Mouse (Mus musculus): ENCODE measurements around the gene Bptf. TPM values are rescaled to one million over a fixed set of nuclear protein-coding genes. Genes with fewer than 3 reads are reported as not detected.
"Not testable (repeated sequence)": the region's sequence is repeated elsewhere in the genome, so short reads cannot be mapped to it uniquely, and the experiment has no call there.

Bptf gene
- polyA plus RNA-seq, 1 experiment from 2014 or later, result 19.6 TPM

- no peak for ATAC-seq (ENCODE audit: insufficient number of reproducible peaks, low FRiP score)
- Histone ChIP-seq H3K27me3 (replicated peaks) (no peaks in the 10 kb centered on the region), H3K4me1 (replicated peaks) (peaks cover 45% of the 10 kb centered on the region), H3K9ac (no peak overlapping the region), H3K9me3 (replicated peaks) (no peaks in the 10 kb centered on the region), H3K4me2 (no peak overlapping the region), H3K27ac (ENCODE audit: poor library complexity, severe bottlenecking) (peak overlapping the region; percentile 56; the same call in 1 of the 2 replicates), H3K36me3 (peaks cover 19% of the 10 kb centered on the region), H3K4me3 (no peak overlapping the region)
- 61% methylated on average over 11 of the region's 11 CpGs for WGBS
Observed at GRCm38 (mm10) chr11:107102465-107103223, 29.3 kb downstream of the Bptf start.

DNA sequence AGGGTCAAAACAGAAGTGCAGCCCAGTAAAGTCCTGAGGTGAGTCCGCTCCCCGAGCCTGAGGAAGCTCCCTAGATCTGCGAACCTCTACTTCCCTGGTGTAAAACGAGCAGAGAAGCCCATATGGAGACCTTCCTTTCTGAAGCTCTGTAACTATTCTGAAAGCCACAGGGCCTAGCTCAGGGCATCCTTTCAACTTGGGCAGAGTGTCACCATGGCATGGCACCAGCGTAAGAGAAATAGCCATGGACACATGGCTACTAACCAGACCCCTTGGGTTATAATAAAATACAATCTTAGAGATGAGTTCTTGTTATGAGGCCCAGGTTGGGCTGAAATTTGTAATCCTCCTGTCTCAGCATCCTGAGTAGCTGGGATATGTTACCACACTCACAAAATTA, 35.0 kb downstream of the Bptf start:
- Histone ChIP-seq H3K27me3 (replicated peaks) (no peaks in the 10 kb centered on the region), H3K27ac (ENCODE audit: poor library complexity, severe bottlenecking) (no peak overlapping the region), H3K4me1 (replicated peaks) (peaks cover 12% of the 10 kb centered on the region), H3K4me3 (no peak overlapping the region), H3K9ac (no peak overlapping the region), H3K9me3 (replicated peaks) (no peaks in the 10 kb centered on the region), H3K36me3 (peaks cover 44% of the 10 kb centered on the region), H3K4me2 (no peak overlapping the region)
- ATAC-seq (ENCODE audit: insufficient number of reproducible peaks, low FRiP score), result no peak
- WGBS, result 87% methylated on average over 5 of the region's 5 CpGs

DNA sequence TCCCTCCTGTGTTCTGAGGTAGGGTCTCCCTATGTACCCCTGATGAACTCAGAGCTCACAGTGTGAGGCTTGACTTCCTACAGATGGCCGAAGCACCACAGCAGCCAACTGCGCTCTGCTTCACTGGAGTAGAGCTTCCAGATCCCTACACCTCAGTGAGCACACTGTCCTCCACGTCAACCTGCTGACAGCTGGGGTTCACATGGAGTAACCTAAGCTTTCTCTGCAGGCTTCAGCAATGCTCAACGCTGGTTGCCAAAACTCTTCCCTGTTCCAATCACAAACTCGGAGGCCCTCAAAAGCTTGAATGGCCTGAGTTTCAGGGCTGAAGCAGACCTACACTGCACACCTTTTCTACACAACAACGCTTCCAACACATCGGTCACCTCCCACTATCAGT, 38.1 kb downstream of the Bptf start:
- no peak overlapping the region for H3K4me2 ChIP-seq
- H3K4me3 ChIP-seq, result no peak overlapping the region
- no peak overlapping the region for H3K27ac ChIP-seq (ENCODE audit: poor library complexity, severe bottlenecking)
- H3K9ac ChIP-seq, result no peak overlapping the region
- H3K4me1 ChIP-seq (replicated peaks), result no peaks in the 10 kb centered on the region
- 89% methylated on average over 7 of the region's 7 CpGs for WGBS
- peaks cover 53% of the 10 kb centered on the region for H3K36me3 ChIP-seq
- H3K27me3 ChIP-seq (replicated peaks), result no peaks in the 10 kb centered on the region
- H3K9me3 ChIP-seq (replicated peaks), result no peaks in the 10 kb centered on the region
- no peak for ATAC-seq (ENCODE audit: insufficient number of reproducible peaks, low FRiP score)

DNA sequence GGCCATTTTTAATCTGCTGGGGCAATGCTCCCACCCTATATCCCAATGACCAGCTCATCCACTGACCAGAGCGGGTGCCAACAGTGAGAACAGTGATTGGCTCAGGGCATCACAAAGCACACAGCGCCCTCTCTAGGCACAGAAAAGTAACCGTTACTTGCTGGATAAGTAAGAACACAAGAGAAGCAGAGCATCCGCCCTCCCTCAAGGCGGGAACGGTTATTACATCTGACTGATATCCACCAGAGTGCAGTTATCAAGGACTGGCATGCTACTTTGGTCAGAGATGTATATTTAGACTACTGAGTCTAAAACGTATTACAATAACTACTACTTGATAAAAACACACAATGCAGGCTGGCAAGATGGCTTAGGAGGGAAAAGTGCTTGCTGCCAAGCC, 39.3 kb downstream of the Bptf start:
- H3K4me2 ChIP-seq, result no peak overlapping the region
- H3K27me3 ChIP-seq (replicated peaks), result no peaks in the 10 kb centered on the region
- WGBS, result 78% methylated on average over 7 of the region's 7 CpGs
- H3K9ac ChIP-seq, result no peak overlapping the region
- ATAC-seq (ENCODE audit: insufficient number of reproducible peaks, low FRiP score), result no peak
- no peak overlapping the region for H3K4me3 ChIP-seq
- H3K4me1 ChIP-seq (replicated peaks), result no peaks in the 10 kb centered on the region
- no peaks in the 10 kb centered on the region for H3K9me3 ChIP-seq (replicated peaks)
- H3K36me3 ChIP-seq, result peaks cover 49% of the 10 kb centered on the region
- H3K27ac ChIP-seq (ENCODE audit: poor library complexity, severe bottlenecking), result no peak overlapping the region

- Histone ChIP-seq H3K4me2 (no peak overlapping the region), H3K4me3 (no peak overlapping the region), H3K9ac (no peak overlapping the region), H3K27ac (ENCODE audit: poor library complexity, severe bottlenecking) (no peak overlapping the region), H3K36me3 (peaks cover 44% of the 10 kb centered on the region), H3K4me1 (replicated peaks) (peaks cover 29% of the 10 kb centered on the region), H3K9me3 (replicated peaks) (no peaks in the 10 kb centered on the region), H3K27me3 (replicated peaks) (no peaks in the 10 kb centered on the region)
- ATAC-seq (ENCODE audit: insufficient number of reproducible peaks, low FRiP score), result no peak
- WGBS, result 41% methylated on average over 5 of the region's 5 CpGs
Observed at GRCm38 (mm10) chr11:107085866-107086265, 46.1 kb downstream of the Bptf start.

- H3K4me1 ChIP-seq (replicated peaks), result peaks cover 29% of the 10 kb centered on the region
- H3K27ac ChIP-seq (ENCODE audit: poor library complexity, severe bottlenecking), result no peak overlapping the region
- peaks cover 58% of the 10 kb centered on the region for H3K36me3 ChIP-seq
- no peak overlapping the region for H3K9ac ChIP-seq
- H3K4me3 ChIP-seq, result no peak overlapping the region
- WGBS, result 54% methylated on average over 5 of the region's 5 CpGs
- H3K9me3 ChIP-seq (replicated peaks), result no peaks in the 10 kb centered on the region
- no peak overlapping the region for H3K4me2 ChIP-seq
- H3K27me3 ChIP-seq (replicated peaks), result no peaks in the 10 kb centered on the region
- no peak for ATAC-seq (ENCODE audit: insufficient number of reproducible peaks, low FRiP score)
Observed at GRCm38 (mm10) chr11:107083480-107083879, 48.4 kb downstream of the Bptf start.

- peaks cover 85% of the 10 kb centered on the region for H3K36me3 ChIP-seq
- no peaks in the 10 kb centered on the region for H3K9me3 ChIP-seq (replicated peaks)
- 87% methylated on average over 11 of the region's 11 CpGs for WGBS
- ATAC-seq (ENCODE audit: insufficient number of reproducible peaks, low FRiP score), result no peak
- H3K4me3 ChIP-seq, result no peak overlapping the region
- H3K27me3 ChIP-seq (replicated peaks), result no peaks in the 10 kb centered on the region
- H3K4me2 ChIP-seq, result no peak overlapping the region
- H3K27ac ChIP-seq (ENCODE audit: poor library complexity, severe bottlenecking), result no peak overlapping the region
- H3K9ac ChIP-seq, result no peak overlapping the region
- H3K4me1 ChIP-seq (replicated peaks), result peaks cover 6% of the 10 kb centered on the region; the same call in 1 of the 2 replicates
Observed at GRCm38 (mm10) chr11:107065216-107065785, 66.6 kb downstream of the Bptf start.

GRCm38 (mm10) chr11:107064590-107064989, 67.3 kb downstream of the Bptf start:
- WGBS, result 93% methylated on average over 1 of the region's 1 CpGs
- Histone ChIP-seq H3K27me3 (replicated peaks) (no peaks in the 10 kb centered on the region), H3K4me2 (no peak overlapping the region), H3K4me1 (replicated peaks) (peaks cover 6% of the 10 kb centered on the region; the same call in 1 of the 2 replicates), H3K9me3 (replicated peaks) (no peaks in the 10 kb centered on the region), H3K9ac (no peak overlapping the region), H3K4me3 (no peak overlapping the region), H3K27ac (ENCODE audit: poor library complexity, severe bottlenecking) (no peak overlapping the region), H3K36me3 (peaks cover 84% of the 10 kb centered on the region)
- ATAC-seq (ENCODE audit: insufficient number of reproducible peaks, low FRiP score), result no peak

- Histone ChIP-seq H3K27ac (ENCODE audit: poor library complexity, severe bottlenecking) (no peak overlapping the region), H3K4me1 (replicated peaks) (0 out of 2 replicates have a peak, but pooled peaks cover 3% of the 10 kb centered on the region), H3K27me3 (replicated peaks) (no peaks in the 10 kb centered on the region), H3K9ac (no peak overlapping the region), H3K4me3 (no peak overlapping the region), H3K9me3 (replicated peaks) (no peaks in the 10 kb centered on the region), H3K36me3 (peaks cover 92% of the 10 kb centered on the region), H3K4me2 (no peak overlapping the region)
- ATAC-seq (ENCODE audit: insufficient number of reproducible peaks, low FRiP score), result no peak
- 87% methylated on average over 3 of the region's 3 CpGs for whole genome bisulfite sequencing
Observed at GRCm38 (mm10) chr11:107063067-107063466, 68.9 kb downstream of the Bptf start.

- Histone ChIP-seq H3K27me3 (replicated peaks) (no peaks in the 10 kb centered on the region), H3K9ac (no peak overlapping the region), H3K4me3 (no peak overlapping the region), H3K4me2 (no peak overlapping the region), H3K4me1 (replicated peaks) (0 out of 2 replicates have a peak, but pooled peaks cover 3% of the 10 kb centered on the region), H3K27ac (ENCODE audit: poor library complexity, severe bottlenecking) (no peak overlapping the region), H3K36me3 (peaks cover 92% of the 10 kb centered on the region), H3K9me3 (replicated peaks) (no peaks in the 10 kb centered on the region)
- 85% methylated on average over 1 of the region's 1 CpGs for WGBS
- ATAC-seq (ENCODE audit: insufficient number of reproducible peaks, low FRiP score), result no peak
Observed at GRCm38 (mm10) chr11:107060941-107061340, 71.0 kb downstream of the Bptf start.

DNA sequence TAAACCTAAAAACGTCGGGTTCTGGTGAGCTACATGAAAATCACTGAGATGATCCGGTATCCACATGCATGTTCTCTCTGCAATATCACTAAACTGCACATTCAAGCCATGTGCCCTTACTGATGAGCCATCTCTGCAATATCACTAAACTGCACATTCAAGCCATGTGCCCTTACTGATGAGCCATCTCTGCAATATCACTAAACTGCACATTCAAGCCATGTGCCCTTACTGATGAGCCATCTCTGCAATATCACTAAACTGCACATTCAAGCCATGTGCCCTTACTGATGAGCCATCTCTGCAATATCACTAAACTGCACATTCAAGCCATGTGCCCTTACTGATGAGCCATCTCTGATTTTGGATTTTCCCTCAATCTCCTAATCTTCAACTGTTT, 72.3 kb downstream of the Bptf start:
- H3K4me2 ChIP-seq; H3K27ac ChIP-seq (ENCODE audit: poor library complexity, severe bottlenecking); H3K9me3 ChIP-seq (replicated peaks); H3K9ac ChIP-seq; H3K4me3 ChIP-seq; H3K27me3 ChIP-seq (replicated peaks); H3K4me1 ChIP-seq (replicated peaks); ATAC-seq (ENCODE audit: insufficient number of reproducible peaks, low FRiP score): not testable (repeated sequence)
- 95% methylated on average over 3 of the region's 3 CpGs for WGBS
- peaks cover 92% of the 10 kb centered on the region for H3K36me3 ChIP-seq

All from heart, embryonic 12.5 days (tissue).